Mouse (Mus musculus): ENCODE measurements around the gene AC124502.3. TPM values are rescaled to one million over a fixed set of nuclear protein-coding genes. Genes with fewer than 3 reads are reported as not detected.

Gene AC124502.3
- polyA plus RNA-seq, 1 experiment, result 2.8 TPM

DNA sequence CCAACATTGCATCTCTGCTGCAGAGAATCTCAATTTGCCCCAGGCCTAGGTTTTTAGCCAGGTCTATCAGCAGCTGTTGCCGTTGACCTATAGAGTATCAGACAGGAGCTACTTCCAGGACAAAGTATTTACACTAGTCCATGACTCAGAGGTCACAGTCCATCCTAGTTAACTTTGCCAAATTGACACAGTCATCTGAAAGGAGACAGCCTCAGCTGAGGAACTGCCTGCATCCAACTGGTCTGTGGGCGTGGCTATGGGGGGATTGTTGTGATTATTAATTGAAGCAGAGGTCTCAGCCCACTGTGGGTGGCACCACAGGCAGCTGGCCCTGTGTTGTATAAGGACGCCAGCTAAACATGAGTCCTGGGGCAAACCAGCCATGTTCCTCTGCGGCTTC is 33.8 kb upstream of the AC124502.3 start:
- no peak for TF ChIP-seq POLR2A (IDR thresholded peaks at IDR 0.05; ENCODE audit: borderline replicate concordance, extremely low read depth, insufficient read depth, insufficient read length, poor library complexity, severe bottlenecking)
- no peak for TF ChIP-seq CTCF (IDR thresholded peaks at IDR 0.05; ENCODE audit: borderline replicate concordance, extremely low read depth, insufficient read depth, insufficient read length)
- DNase-seq (ENCODE audit: low read depth), result no peak

DNA sequence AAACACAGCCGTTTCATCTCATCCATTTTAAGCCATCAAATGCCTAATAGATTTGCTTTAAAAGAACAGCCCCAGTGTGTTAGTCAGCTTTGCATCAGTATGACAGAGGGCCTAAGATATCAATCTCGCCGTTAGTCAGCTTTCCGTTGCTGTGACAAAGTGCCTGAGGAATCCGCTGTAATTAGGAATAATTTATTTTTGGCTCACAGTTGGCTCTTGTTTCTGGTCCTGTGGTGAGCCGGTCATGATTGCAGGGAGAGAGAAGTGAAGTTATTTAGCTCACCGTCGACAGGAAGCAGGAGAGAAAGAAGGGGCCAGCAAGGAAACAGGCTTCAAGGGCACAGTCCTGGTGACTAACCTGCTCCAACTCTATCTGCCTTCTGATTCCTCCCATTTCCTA is 25.6 kb upstream of the AC124502.3 start:
- no peak for DNase-seq (ENCODE audit: low read depth)
- no peak for TF ChIP-seq CTCF (IDR thresholded peaks at IDR 0.05; ENCODE audit: borderline replicate concordance, extremely low read depth, insufficient read depth, insufficient read length)
- TF ChIP-seq POLR2A (IDR thresholded peaks at IDR 0.05; ENCODE audit: borderline replicate concordance, extremely low read depth, insufficient read depth, insufficient read length, poor library complexity, severe bottlenecking), result no peak

DNA sequence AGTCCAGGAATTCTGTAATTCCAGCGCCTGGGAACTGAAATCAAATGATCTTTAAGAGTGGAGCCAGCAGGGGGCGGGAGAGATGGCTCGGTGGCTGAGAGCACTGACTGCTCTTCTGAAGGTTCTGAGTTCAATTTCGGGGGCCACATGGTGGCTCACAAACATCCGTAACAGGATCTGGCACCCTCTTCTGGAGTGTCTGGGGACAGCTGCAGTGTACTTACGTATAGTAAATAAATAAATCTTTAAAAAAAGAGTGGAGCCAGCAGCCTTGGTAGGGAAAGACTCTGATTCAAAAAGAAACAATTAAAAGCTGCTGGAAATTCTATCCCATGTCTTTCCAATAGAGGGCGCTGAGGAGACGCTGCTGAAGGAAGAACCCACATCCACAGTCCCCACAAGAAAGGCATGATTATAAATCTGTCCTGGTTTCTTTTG is 23.7 kb upstream of the AC124502.3 start:
- DNase-seq (ENCODE audit: low read depth), result peak; percentile 64
- no peak for TF ChIP-seq POLR2A (IDR thresholded peaks at IDR 0.05; ENCODE audit: borderline replicate concordance, extremely low read depth, insufficient read depth, insufficient read length, poor library complexity, severe bottlenecking)
- TF ChIP-seq CTCF (IDR thresholded peaks at IDR 0.05; ENCODE audit: borderline replicate concordance, extremely low read depth, insufficient read depth, insufficient read length), result peak; percentile 61; the same call in 1 of the 2 replicates

DNA sequence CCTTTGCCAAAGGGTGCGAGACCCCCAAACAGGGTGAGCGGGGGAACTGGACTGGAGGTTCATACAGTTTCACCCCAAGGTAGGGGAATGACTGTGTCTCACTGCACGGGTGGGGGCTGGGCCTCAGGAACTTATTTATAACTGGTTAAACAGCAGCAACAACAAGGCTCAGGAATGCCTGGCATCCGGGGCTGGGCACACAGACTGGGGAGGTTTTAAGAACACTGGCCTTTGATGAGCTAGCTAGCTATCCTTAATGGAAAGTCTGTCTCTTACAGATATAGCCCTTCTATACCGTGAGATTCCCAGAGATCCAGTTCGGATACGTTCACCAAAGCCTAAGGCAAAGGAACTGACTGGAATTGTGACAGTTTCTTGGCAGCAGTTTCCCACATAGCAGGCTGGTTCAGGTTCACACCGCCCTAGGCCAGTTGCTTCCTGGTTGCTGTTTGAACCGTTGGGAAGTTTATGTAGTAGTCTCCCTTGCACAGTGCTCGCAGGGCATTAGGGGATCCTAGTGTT is 22.4 kb upstream of the AC124502.3 start:
- DNase-seq (ENCODE audit: low read depth), result peak; percentile 71
- TF ChIP-seq CTCF (IDR thresholded peaks at IDR 0.05; ENCODE audit: borderline replicate concordance, extremely low read depth, insufficient read depth, insufficient read length) (no peak), POLR2A (IDR thresholded peaks at IDR 0.05; ENCODE audit: borderline replicate concordance, extremely low read depth, insufficient read depth, insufficient read length, poor library complexity, severe bottlenecking) (no peak)

GRCm38 (mm10) chr19:5016782-5017181 is 21.9 kb upstream of the AC124502.3 start:
- TF ChIP-seq CTCF (IDR thresholded peaks at IDR 0.05; ENCODE audit: borderline replicate concordance, extremely low read depth, insufficient read depth, insufficient read length) (peak; percentile 91), POLR2A (IDR thresholded peaks at IDR 0.05; ENCODE audit: borderline replicate concordance, extremely low read depth, insufficient read depth, insufficient read length, poor library complexity, severe bottlenecking) (no peak)
- DNase-seq (ENCODE audit: low read depth), result peak; percentile 85

DNA sequence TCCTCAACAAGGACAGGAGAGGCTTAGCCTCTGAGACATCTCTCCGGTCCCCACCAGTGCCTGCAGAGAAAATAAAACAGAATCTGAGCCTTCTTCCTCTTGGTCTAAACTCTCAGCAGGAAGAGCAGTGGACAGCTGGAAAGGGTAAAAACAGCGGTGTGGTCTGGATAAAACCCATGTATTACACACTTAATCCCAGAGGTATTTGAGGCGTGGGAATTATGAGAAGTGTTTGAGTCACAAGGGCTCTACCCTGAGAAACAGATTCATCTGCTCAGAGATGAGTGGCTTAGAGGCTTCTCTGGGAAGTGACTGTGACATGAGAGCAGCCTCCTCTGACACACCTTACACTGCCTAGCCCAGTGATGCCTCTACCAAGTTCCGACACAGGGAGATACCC is 21.1 kb upstream of the AC124502.3 start:
- no peak for DNase-seq (ENCODE audit: low read depth)
- TF ChIP-seq POLR2A (IDR thresholded peaks at IDR 0.05; ENCODE audit: borderline replicate concordance, extremely low read depth, insufficient read depth, insufficient read length, poor library complexity, severe bottlenecking) (no peak), CTCF (IDR thresholded peaks at IDR 0.05; ENCODE audit: borderline replicate concordance, extremely low read depth, insufficient read depth, insufficient read length) (no peak)

GRCm38 (mm10) chr19:5018191-5018590 is 20.5 kb upstream of the AC124502.3 start:
- no peak for DNase-seq (ENCODE audit: low read depth)
- TF ChIP-seq CTCF (IDR thresholded peaks at IDR 0.05; ENCODE audit: borderline replicate concordance, extremely low read depth, insufficient read depth, insufficient read length) (no peak), POLR2A (IDR thresholded peaks at IDR 0.05; ENCODE audit: borderline replicate concordance, extremely low read depth, insufficient read depth, insufficient read length, poor library complexity, severe bottlenecking) (no peak)

- DNase-seq (ENCODE audit: low read depth), result peak; percentile 49
- TF ChIP-seq CTCF (IDR thresholded peaks at IDR 0.05; ENCODE audit: borderline replicate concordance, extremely low read depth, insufficient read depth, insufficient read length) (no peak), POLR2A (IDR thresholded peaks at IDR 0.05; ENCODE audit: borderline replicate concordance, extremely low read depth, insufficient read depth, insufficient read length, poor library complexity, severe bottlenecking) (no peak)
Observed at GRCm38 (mm10) chr19:5021416-5021815, 17.3 kb upstream of the AC124502.3 start.

DNA sequence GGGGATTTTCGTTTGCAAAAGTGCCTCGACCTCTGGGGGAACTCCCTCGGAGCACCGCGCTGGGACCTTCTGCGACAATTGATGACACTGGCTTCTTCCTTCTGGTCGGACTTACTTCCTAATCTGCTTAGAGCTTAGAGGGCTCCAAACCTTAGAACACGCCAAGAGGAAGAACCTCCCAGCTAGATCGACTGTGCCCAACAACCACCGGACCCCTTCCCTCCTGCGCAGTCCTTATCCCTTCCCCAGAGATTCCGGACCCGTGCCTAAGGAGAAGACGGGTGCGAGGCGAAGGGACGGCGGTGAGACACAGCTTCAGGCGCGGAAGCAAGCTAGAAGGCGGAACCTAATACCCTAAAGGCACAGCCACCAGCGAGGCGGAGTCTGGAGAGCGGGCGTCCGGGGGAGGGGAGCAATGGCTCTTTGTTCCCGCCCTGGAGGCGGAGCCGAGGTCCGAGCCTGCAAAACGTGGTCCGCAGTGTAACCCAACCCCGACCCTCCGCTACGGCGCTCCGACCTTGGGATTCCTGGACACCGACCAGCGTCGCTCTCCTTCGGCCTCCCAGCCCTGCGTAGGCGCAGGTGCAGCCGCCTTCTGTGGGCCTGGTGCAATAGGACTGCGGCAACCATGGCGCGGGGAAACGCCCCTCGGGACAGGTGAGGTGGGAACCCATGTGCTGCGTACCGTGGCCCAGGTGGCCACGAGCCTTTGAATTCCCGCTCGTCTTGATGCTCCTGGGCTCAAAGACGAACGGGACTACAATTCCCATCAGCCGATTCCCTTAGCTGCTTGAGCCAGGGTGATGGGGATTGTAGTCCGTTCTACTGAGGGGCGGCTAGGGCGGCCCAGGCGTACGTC is 14.8 kb upstream of the AC124502.3 start, which contains the start of gene Slc29a2:
Gene Slc29a2, plus strand, starts transcription at position 240 of the 859 bp plus-strand sequence.
- peak; percentile 95 for DNase-seq (ENCODE audit: low read depth)
- TF ChIP-seq POLR2A (IDR thresholded peaks at IDR 0.05; ENCODE audit: borderline replicate concordance, extremely low read depth, insufficient read depth, insufficient read length, poor library complexity, severe bottlenecking), result peak; percentile 59; the same call in 1 of the 2 replicates
- TF ChIP-seq CTCF (IDR thresholded peaks at IDR 0.05; ENCODE audit: borderline replicate concordance, extremely low read depth, insufficient read depth, insufficient read length), result no peak

DNA sequence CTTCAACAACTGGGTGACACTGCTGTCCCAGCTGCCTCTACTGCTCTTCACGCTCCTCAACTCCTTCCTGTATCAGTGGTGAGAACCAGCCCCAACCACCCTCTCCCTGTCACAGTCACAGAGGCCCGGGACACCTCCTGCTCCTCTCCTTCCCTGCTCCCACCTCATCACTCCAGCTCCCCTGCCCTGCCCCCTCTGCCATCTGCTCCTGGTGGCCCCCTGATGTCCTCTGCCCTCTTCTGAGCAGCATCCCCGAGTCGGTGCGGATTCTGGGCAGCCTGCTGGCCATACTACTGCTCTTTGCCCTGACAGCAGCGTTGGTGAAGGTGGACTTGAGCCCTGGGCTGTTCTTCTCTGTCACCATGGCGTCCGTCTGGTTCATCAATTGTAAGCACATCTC is 12.6 kb upstream of the AC124502.3 start:
- no peak for TF ChIP-seq POLR2A (IDR thresholded peaks at IDR 0.05; ENCODE audit: borderline replicate concordance, extremely low read depth, insufficient read depth, insufficient read length, poor library complexity, severe bottlenecking)
- TF ChIP-seq CTCF (IDR thresholded peaks at IDR 0.05; ENCODE audit: borderline replicate concordance, extremely low read depth, insufficient read depth, insufficient read length), result no peak
- no peak for DNase-seq (ENCODE audit: low read depth)

- no peak for DNase-seq (ENCODE audit: low read depth)
- TF ChIP-seq CTCF (IDR thresholded peaks at IDR 0.05; ENCODE audit: borderline replicate concordance, extremely low read depth, insufficient read depth, insufficient read length), result no peak
- no peak for TF ChIP-seq POLR2A (IDR thresholded peaks at IDR 0.05; ENCODE audit: borderline replicate concordance, extremely low read depth, insufficient read depth, insufficient read length, poor library complexity, severe bottlenecking)
Observed at GRCm38 (mm10) chr19:5032686-5033085, 6.0 kb upstream of the AC124502.3 start.

All from brain, embryonic 14.5 days (tissue).